Mouse (Mus musculus) forebrain, embryonic 14.5 days (tissue): ENCODE results near the gene Rusc1. TPM values are rescaled to one million over a fixed set of nuclear protein-coding genes. Genes with fewer than 3 reads are reported as not detected.

Experiments used
- ATAC-seq: fragments of 200-750 bp; cut with Nextera tagmentation; 2 replicates; pipeline ENCODE4 v1.8.0; 2017; ENCODE audit warnings: mild to moderate bottlenecking, moderate library complexity
- DNase-seq: peaks from one replicate; pipeline ENCODE4 v3.0.0-alpha.2; 2015; ENCODE audit warnings: low spot score
- H3K27ac ChIP-seq: fragments of 300-500 bp; sonication (generic); 2 replicates; pipeline ENCODE4 v1.5.1; 2014; ENCODE audit warnings: low read depth, mild to moderate bottlenecking, control low read depth, low read length, moderate library complexity
- H3K27me3 ChIP-seq: fragments of 300-500 bp; sonication (generic); replicated peaks from 2 replicates; pipeline ENCODE4 v1.6.1; 2014; ENCODE audit warnings: low read length, control low read depth, mixed read lengths; ENCODE audit not compliant: control insufficient read depth, insufficient read depth
- H3K36me3 ChIP-seq: fragments of 300-500 bp; sonication (generic); 2 replicates; pipeline ENCODE4 v1.6.1; 2014; ENCODE audit warnings: low read length, control low read depth; ENCODE audit not compliant: control insufficient read depth, insufficient read depth
- H3K4me1 ChIP-seq: fragments of 300-500 bp; sonication (generic); 2 replicates; pipeline ENCODE4 v1.6.1; 2014; ENCODE audit warnings: antibody characterized with exemption, low read length, control low read depth; ENCODE audit not compliant: control insufficient read depth, insufficient read depth
- H3K4me2 ChIP-seq: fragments of 300-500 bp; sonication (generic); 2 replicates; pipeline ENCODE4 v1.6.1; 2014; ENCODE audit warnings: mild to moderate bottlenecking, control low read depth, low read length
- H3K4me3 ChIP-seq: fragments of 300-500 bp; sonication (generic); 2 replicates; pipeline ENCODE4 v1.5.1; 2014; ENCODE audit warnings: low read depth, low read length, control low read depth
- H3K9ac ChIP-seq: fragments of 300-500 bp; sonication (generic); 2 replicates; pipeline ENCODE4 v1.6.1; 2014; ENCODE audit warnings: mild to moderate bottlenecking, low read length, control low read depth, moderate library complexity
- H3K9me3 ChIP-seq: fragments of 300-500 bp; sonication (generic); replicated peaks from 2 replicates; pipeline ENCODE4 v1.6.1; 2016; ENCODE audit warnings: low read length, control low read depth, mixed read lengths; ENCODE audit not compliant: control insufficient read depth
- WGBS: fragments of 180-500 bp; shearing (Covaris S2); extraction: QIAGEN DNeasy Blood & Tissue Kit; methylation state at CpG from one replicate; pipeline ENCODE4 v1.1.7; 2014; 5-methylcytosine and 5-hydroxymethylcytosine counted together
- polyA plus RNA-seq: library from polyadenylated mRNA; unstranded; fragments of >200 nt; fragmentation: Nextera tagmentation; extraction: Ambion mirVana; gene quantifications from 2 replicates; pipeline ENCODE4 v1.2.1, GENCODE M21; 2014

The Rusc1 gene
- polyA plus RNA-seq, 1 experiment from 2014 or later, result 49.7 TPM

- Histone ChIP-seq H3K4me2 (no peak overlapping the region), H3K9me3 (no peaks in the 10 kb centered on the region), H3K4me3 (no peak overlapping the region), H3K27me3 (no peaks in the 10 kb centered on the region), H3K36me3 (peaks cover 90% of the 10 kb centered on the region), H3K9ac (no peak overlapping the region), H3K4me1 (no peaks in the 10 kb centered on the region), H3K27ac (no peak overlapping the region)
- WGBS, result 56% methylated on average over 3 of the region's 3 CpGs
- DNase-seq, result no peak
- no peak for ATAC-seq
These were observed 31.4 kb downstream of the Rusc1 start for GRCm38 (mm10) chr3:89061696-89062095.

DNA sequence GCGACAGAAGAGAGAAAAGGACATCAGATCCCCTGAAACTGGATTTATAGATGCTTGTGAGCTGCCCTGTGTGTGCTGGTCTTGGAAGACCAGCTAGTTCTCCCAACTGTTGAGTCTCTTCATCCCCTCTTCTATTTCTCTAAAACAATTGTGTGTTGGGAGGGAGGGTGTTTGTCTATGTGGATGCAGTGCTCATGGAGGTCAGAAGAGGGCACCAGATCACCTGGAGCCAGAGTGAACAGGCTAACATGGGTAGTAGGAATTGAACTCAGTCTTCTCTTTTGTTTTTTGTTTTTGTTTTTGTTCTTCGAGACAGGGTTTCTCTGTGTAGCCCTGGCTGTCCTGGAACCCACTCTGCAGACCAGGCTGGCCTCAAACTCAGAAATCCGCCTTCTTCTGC is 34.3 kb downstream of the Rusc1 start:
- WGBS, result 75% methylated on average over 3 of the region's 3 CpGs
- Histone ChIP-seq H3K36me3 (peaks cover 91% of the 10 kb centered on the region), H3K27ac (no peak overlapping the region), H3K9ac (no peak overlapping the region), H3K27me3 (no peaks in the 10 kb centered on the region), H3K4me2 (no peak overlapping the region), H3K4me1 (no peaks in the 10 kb centered on the region), H3K4me3 (no peak overlapping the region), H3K9me3 (no peaks in the 10 kb centered on the region)
- peak; percentile 26 for DNase-seq
- ATAC-seq, result no peak

DNA sequence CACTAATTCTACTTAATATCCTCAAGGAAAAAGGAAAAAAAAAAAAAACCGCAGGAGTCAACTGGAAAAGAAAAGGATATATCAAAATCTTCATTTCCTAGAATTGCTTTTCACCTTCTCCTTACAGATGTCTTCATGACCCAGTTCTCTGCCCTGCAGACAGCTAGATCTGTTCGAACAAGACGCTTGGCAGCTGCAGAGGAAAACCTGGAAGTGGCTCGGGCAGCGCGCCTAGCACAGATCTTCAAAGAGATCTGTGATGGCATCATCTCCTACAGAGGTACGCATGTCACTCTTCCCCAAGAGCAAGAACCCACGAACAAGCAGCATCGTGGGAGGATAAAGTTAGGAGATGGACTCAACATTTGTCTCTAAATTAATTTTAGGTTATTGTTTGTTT is 34.8 kb downstream of the Rusc1 start:
- peaks cover 91% of the 10 kb centered on the region for H3K36me3 ChIP-seq
- no peaks in the 10 kb centered on the region for H3K9me3 ChIP-seq
- no peak overlapping the region for H3K4me2 ChIP-seq
- WGBS, result 95% methylated on average over 9 of the region's 9 CpGs
- ATAC-seq (no peak), DNase-seq (no peak)
- H3K9ac ChIP-seq, result no peak overlapping the region
- H3K27ac ChIP-seq, result no peak overlapping the region
- no peaks in the 10 kb centered on the region for H3K4me1 ChIP-seq
- H3K27me3 ChIP-seq, result no peaks in the 10 kb centered on the region
- H3K4me3 ChIP-seq, result no peak overlapping the region

DNA sequence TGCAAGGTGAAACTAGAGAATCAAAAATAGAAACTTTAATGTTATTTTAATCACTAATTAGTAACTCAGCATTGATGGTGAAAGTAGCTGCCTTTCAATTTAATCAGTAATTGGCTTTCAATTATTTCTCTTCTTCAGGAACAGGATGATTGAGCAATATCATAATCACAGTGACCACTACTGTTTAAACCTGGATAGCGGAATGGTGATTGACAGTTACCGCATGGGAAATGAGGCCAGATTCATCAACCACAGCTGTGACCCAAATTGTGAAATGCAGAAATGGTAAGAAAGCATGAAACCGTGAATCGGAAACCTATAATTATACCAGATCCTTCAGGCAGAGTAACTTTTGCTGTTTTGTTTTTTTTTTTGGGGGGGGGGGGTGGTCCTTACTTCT is 49.8 kb downstream of the Rusc1 start:
- Histone ChIP-seq H3K27me3 (no peaks in the 10 kb centered on the region), H3K27ac (no peak overlapping the region), H3K4me2 (no peak overlapping the region), H3K9ac (no peak overlapping the region), H3K4me1 (no peaks in the 10 kb centered on the region), H3K9me3 (no peaks in the 10 kb centered on the region), H3K36me3 (peaks cover 82% of the 10 kb centered on the region), H3K4me3 (no peak overlapping the region)
- no peak for ATAC-seq
- no peak for DNase-seq
- WGBS, result 84% methylated on average over 4 of the region's 4 CpGs

Other genes starting within 250 kb of the Rusc1 start
- 46.5 and 51.9 TPM in 2 replicates for gene Msto1, start 179.3 kb downstream of the Rusc1 start, polyA plus RNA-seq
- 13.6 and 18.1 TPM in 2 replicates for gene Ash1l, start 142.7 kb downstream of the Rusc1 start, polyA plus RNA-seq
- 147 and 159 TPM in 2 replicates for gene Dap3, start 142.1 kb downstream of the Rusc1 start, polyA plus RNA-seq
- not detected in 2 replicates for gene Gm43738, start 7.8 kb upstream of the Rusc1 start, polyA plus RNA-seq
- gene Fdps, start 8.6 kb upstream of the Rusc1 start, polyA plus RNA-seq, result 337 and 389 TPM in 2 replicates
- gene Pklr, start 42.8 kb upstream of the Rusc1 start, polyA plus RNA-seq, result 0.06 TPM in 1 of 2 replicates, not detected in the other
- 9.4 and 13.0 TPM in 2 replicates for gene Hcn3, start 66.9 kb upstream of the Rusc1 start, polyA plus RNA-seq
- 17.0 and 17.9 TPM in 2 replicates for gene Clk2, start 71.5 kb upstream of the Rusc1 start, polyA plus RNA-seq
- gene Scamp3, start 84.2 kb upstream of the Rusc1 start, polyA plus RNA-seq, result 90.5 and 104 TPM in 2 replicates
- 14.7 and 21.7 TPM in 2 replicates for gene Fam189b, start 89.8 kb upstream of the Rusc1 start, polyA plus RNA-seq
- 45.6 and 47.9 TPM in 2 replicates for gene Gba, start 109.6 kb upstream of the Rusc1 start, polyA plus RNA-seq
- 49.9 and 57.2 TPM in 2 replicates for gene Thbs3, start 121.9 kb upstream of the Rusc1 start, polyA plus RNA-seq
- gene Mtx1, start 133.8 kb upstream of the Rusc1 start, polyA plus RNA-seq, result 156 and 182 TPM in 2 replicates
- 1.2 and 1.9 TPM in 2 replicates for gene Muc1, start 135.7 kb upstream of the Rusc1 start, polyA plus RNA-seq
- gene Krtcap2, start 152.7 kb upstream of the Rusc1 start, polyA plus RNA-seq, result 197 and 234 TPM in 2 replicates
- gene Trim46, start 153.0 kb upstream of the Rusc1 start, polyA plus RNA-seq, result 34.0 and 50.3 TPM in 2 replicates
- 91.5 and 112 TPM in 2 replicates for gene Dpm3, start 166.0 kb upstream of the Rusc1 start, polyA plus RNA-seq
- gene Slc50a1, start 177.3 kb upstream of the Rusc1 start, polyA plus RNA-seq, result 32.4 and 38.4 TPM in 2 replicates
- 10.5 and 11.6 TPM in 2 replicates for gene Efna1, start 187.8 kb upstream of the Rusc1 start, polyA plus RNA-seq
- gene Efna3, start 229.7 kb upstream of the Rusc1 start, polyA plus RNA-seq, result 30.1 and 42.0 TPM in 2 replicates
- 12.3 and 14.6 TPM in 2 replicates for gene Efna4, start 244.7 kb upstream of the Rusc1 start, polyA plus RNA-seq